Mouse (Mus musculus): ENCODE data around the gene Gsg1l. TPM values are rescaled to one million over a fixed set of nuclear protein-coding genes. Genes with fewer than 3 reads are reported as not detected.

Gsg1l gene
- polyA plus RNA-seq, 1 experiment, result not detected

- H3K4me3 ChIP-seq (ENCODE audit: insufficient read depth, low read depth, low read length), result no peak overlapping the region
- H3K4me1 ChIP-seq (ENCODE audit: control insufficient read depth, insufficient read depth, insufficient read length, low read length), result no peaks in the 10 kb centered on the region
Measured at GRCm38 (mm10) chr7:126057332-126057914, 24.8 kb downstream of the Gsg1l start.

DNA sequence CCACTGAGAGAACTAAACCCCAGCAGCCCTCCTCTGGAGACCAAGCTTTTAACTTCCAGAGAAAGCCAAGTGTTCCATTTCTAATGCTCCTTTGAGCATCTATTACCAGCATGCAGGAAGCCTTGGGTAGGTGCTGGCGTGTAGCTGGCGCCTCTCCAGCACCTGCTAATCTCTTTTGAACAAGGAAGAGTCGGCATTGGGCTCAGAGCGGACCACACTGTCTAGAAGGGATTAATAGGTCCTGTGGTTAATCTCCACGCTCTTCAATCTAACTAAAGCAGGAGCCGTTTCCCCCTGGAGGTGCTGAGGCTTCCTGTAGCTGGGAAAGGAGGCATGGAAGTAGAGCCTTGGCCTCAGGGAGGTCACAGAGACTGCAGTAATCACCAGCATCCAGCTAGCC, 27.6 kb downstream of the Gsg1l start:
- no peaks in the 10 kb centered on the region for H3K4me1 ChIP-seq (ENCODE audit: control insufficient read depth, insufficient read depth, insufficient read length, low read length)
- no peak overlapping the region for H3K4me3 ChIP-seq (ENCODE audit: insufficient read depth, low read depth, low read length)
- H3K27ac ChIP-seq (replicated peaks; ENCODE audit: low read depth, low read length), result no peak overlapping the region

More at GRCm38 (mm10) chr7:126057332-126057914, 24.8 kb downstream of the Gsg1l start:
- no peak overlapping the region for H3K27ac ChIP-seq (replicated peaks; ENCODE audit: low read depth, low read length)

DNA sequence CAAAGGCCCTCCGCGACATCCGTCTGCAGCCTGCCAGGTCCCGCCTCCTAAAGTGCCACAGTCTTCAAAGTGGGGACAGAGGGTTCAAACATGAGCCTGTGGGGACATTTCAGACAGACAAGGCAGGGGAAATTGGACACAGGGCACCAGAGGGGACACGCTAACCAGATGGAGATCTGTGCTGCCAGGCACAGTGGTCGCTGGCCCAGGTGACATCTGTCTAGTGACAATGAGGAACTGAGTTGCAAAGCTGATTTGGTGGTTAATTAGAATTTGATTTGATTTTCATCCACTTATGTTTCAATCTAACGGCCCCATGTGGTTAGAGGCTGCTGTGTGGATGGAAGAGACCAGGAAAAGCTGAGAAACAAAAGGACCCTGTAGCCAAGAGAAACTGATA, 28.6 kb downstream of the Gsg1l start:
- Histone ChIP-seq H3K4me1 (ENCODE audit: control insufficient read depth, insufficient read depth, insufficient read length, low read length) (no peaks in the 10 kb centered on the region), H3K4me3 (ENCODE audit: insufficient read depth, low read depth, low read length) (no peak overlapping the region), H3K27ac (replicated peaks; ENCODE audit: low read depth, low read length) (no peak overlapping the region)

GRCm38 (mm10) chr7:126051910-126052309, 30.3 kb downstream of the Gsg1l start:
- Histone ChIP-seq H3K27ac (replicated peaks; ENCODE audit: low read depth, low read length) (no peak overlapping the region), H3K4me3 (ENCODE audit: insufficient read depth, low read depth, low read length) (no peak overlapping the region), H3K4me1 (ENCODE audit: control insufficient read depth, insufficient read depth, insufficient read length, low read length) (no peaks in the 10 kb centered on the region)

GRCm38 (mm10) chr7:126045077-126045476, 37.1 kb downstream of the Gsg1l start:
- Histone ChIP-seq H3K4me1 (ENCODE audit: control insufficient read depth, insufficient read depth, insufficient read length, low read length) (no peaks in the 10 kb centered on the region), H3K4me3 (ENCODE audit: insufficient read depth, low read depth, low read length) (no peak overlapping the region), H3K27ac (replicated peaks; ENCODE audit: low read depth, low read length) (no peak overlapping the region)

- Histone ChIP-seq H3K27ac (replicated peaks; ENCODE audit: low read depth, low read length) (no peak overlapping the region), H3K4me1 (ENCODE audit: control insufficient read depth, insufficient read depth, insufficient read length, low read length) (no peaks in the 10 kb centered on the region), H3K4me3 (ENCODE audit: insufficient read depth, low read depth, low read length) (no peak overlapping the region)
Measured at GRCm38 (mm10) chr7:126042306-126042705, 39.9 kb downstream of the Gsg1l start.

DNA sequence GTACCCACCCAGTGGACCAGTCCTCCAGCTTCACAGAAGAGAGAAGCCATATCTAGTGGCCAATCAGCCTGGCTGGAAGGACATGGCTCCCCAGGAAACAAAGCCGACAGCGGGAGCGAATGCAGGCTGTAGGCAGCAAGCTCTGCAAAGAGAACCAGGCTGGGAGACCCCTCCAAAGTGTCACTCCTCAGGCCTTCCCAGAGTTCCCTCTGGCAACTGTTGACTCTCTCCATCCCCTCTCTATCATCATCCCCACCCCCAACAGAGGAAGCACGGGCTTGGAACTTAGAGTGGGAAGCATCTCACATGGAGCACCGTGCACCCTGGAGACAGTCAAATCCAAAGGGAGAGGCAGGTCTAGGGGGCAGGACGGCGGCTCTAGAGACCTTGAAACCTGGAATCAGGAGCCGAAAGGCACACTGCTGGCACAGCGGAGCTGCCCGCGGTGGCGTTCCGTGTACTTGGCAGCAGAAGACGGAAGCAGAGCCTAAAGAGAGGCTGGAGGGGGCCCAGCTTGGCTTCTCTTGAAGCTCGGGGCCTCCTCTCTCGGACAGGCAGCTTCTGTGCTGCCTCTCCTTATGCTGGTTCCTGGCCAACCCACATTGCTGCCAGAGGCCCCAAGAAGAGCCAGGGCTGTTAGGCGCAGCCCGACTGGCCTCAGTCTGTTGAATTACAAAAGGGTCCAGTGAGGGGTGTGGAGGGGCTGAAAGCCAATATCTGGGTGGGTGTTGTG, 41.3 kb downstream of the Gsg1l start:
- H3K27ac ChIP-seq (replicated peaks; ENCODE audit: low read depth, low read length), result no peak overlapping the region
- H3K4me3 ChIP-seq (ENCODE audit: insufficient read depth, low read depth, low read length), result no peak overlapping the region
- H3K4me1 ChIP-seq (ENCODE audit: control insufficient read depth, insufficient read depth, insufficient read length, low read length), result no peaks in the 10 kb centered on the region

DNA sequence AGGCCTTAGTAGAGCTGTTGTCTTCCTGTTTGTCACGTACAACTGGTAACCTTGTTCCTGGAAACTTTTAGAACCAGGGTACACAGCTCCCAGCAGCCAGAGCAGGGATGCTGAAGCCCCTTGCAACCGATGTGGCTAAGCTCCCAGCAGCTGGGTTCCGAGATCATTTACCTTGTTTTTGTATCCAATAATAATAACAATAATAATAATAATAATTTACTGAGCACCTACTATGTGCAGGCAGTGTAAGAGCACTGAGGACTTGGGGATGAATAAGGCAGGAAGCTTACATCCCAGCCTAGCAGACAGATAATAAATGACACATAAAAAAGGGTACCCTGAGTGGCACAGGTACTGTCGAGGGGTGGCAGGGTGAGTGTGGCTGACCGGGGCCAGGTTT, 42.4 kb downstream of the Gsg1l start:
- H3K4me1 ChIP-seq (ENCODE audit: control insufficient read depth, insufficient read depth, insufficient read length, low read length), result no peaks in the 10 kb centered on the region
- H3K4me3 ChIP-seq (ENCODE audit: insufficient read depth, low read depth, low read length), result no peak overlapping the region
- no peak overlapping the region for H3K27ac ChIP-seq (replicated peaks; ENCODE audit: low read depth, low read length)

- Histone ChIP-seq H3K4me1 (ENCODE audit: control insufficient read depth, insufficient read depth, insufficient read length, low read length) (no peaks in the 10 kb centered on the region), H3K4me3 (ENCODE audit: insufficient read depth, low read depth, low read length) (no peak overlapping the region), H3K27ac (replicated peaks; ENCODE audit: low read depth, low read length) (no peak overlapping the region)
Measured at GRCm38 (mm10) chr7:126039247-126039835, 42.9 kb downstream of the Gsg1l start.

DNA sequence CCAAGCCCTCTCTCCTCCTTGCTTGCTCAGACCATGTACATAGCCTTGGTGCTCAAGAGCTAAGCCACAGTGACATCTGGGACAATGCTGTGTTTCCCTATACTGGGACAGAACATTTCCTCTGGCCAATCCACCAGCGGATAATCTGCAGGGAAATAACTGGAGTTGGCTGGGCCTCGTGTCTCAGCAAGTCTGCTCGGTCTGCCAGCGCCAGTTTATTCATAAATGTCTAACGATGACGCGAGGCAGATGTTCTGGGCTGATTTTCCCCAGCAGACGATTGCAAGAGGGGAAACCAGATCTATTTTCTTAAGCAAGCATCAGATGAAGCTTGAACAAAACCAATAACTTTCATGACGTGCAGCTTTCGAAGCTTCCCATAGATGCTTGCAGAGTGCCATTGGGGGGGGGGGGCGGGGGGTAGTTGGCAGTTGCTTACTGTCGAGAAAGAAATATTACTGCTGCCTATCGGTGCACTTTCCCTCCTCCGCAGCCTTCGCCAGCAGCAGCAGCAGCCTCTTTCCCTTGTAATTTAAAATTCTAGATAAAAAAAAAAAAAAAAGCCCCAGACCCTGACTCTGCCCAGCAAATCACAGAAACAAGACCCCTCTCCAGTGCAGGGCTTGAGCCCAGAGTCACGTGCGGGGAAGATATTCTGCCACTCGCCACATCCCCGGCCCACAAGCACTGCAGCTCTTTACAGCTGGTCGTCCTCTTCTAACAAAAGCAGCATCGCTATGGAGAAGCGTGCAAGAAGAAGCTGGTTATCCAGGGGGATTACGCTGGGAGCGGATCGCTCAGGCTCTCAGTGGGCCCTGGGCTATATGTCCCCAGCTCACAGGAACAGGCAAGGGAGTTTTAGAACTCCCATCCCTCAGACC, 43.6 kb downstream of the Gsg1l start:
- Histone ChIP-seq H3K4me1 (ENCODE audit: control insufficient read depth, insufficient read depth, insufficient read length, low read length) (no peaks in the 10 kb centered on the region), H3K4me3 (ENCODE audit: insufficient read depth, low read depth, low read length) (no peak overlapping the region), H3K27ac (replicated peaks; ENCODE audit: low read depth, low read length) (no peak overlapping the region)

GRCm38 (mm10) chr7:126035332-126035731, 46.9 kb downstream of the Gsg1l start:
- Histone ChIP-seq H3K27ac (replicated peaks; ENCODE audit: low read depth, low read length) (no peak overlapping the region), H3K4me1 (ENCODE audit: control insufficient read depth, insufficient read depth, insufficient read length, low read length) (peaks cover 7% of the 10 kb centered on the region; the same call in 1 of the 2 replicates), H3K4me3 (ENCODE audit: insufficient read depth, low read depth, low read length) (no peak overlapping the region)

DNA sequence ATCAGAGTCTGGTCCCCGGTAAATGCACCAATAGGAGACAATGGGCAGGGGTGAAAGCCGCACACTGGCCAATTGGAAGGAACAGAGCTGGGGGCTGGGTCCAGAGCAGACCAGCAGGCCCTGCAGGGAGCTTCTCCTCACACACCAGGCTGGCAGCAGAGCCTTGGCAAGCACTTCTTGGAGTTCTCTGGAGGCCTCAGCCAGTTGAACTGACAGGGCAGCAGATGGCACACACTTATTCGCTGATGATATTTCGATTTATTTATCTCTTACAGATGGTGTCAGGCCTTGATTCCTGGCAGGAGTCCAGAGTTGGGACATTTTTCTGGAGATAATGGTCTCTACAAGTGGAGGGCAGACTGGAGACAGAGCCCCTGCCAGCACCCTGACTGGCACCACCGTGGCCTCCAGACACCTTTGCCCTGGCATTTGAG, 49.4 kb downstream of the Gsg1l start:
- peaks cover 10% of the 10 kb centered on the region; the same call in 1 of the 2 replicates for H3K4me1 ChIP-seq (ENCODE audit: control insufficient read depth, insufficient read depth, insufficient read length, low read length)
- no peak overlapping the region for H3K27ac ChIP-seq (replicated peaks; ENCODE audit: low read depth, low read length)
- no peak overlapping the region for H3K4me3 ChIP-seq (ENCODE audit: insufficient read depth, low read depth, low read length)

GRCm38 (mm10) chr7:126032365-126032755, 49.9 kb downstream of the Gsg1l start:
- Histone ChIP-seq H3K4me3 (ENCODE audit: insufficient read depth, low read depth, low read length) (no peak overlapping the region), H3K27ac (replicated peaks; ENCODE audit: low read depth, low read length) (no peak overlapping the region)

GRCm38 (mm10) chr7:126031598-126032364, 50.4 kb downstream of the Gsg1l start:
- peaks cover 12% of the 10 kb centered on the region for H3K4me1 ChIP-seq (ENCODE audit: control insufficient read depth, insufficient read depth, insufficient read length, low read length)
- no peak overlapping the region for H3K27ac ChIP-seq (replicated peaks; ENCODE audit: low read depth, low read length)
- H3K4me3 ChIP-seq (ENCODE audit: insufficient read depth, low read depth, low read length), result no peak overlapping the region

More at GRCm38 (mm10) chr7:126032365-126032755, 49.9 kb downstream of the Gsg1l start:
- peaks cover 10% of the 10 kb centered on the region; the same call in 1 of the 2 replicates for H3K4me1 ChIP-seq (ENCODE audit: control insufficient read depth, insufficient read depth, insufficient read length, low read length)
